8 mouse cellular contexts compared by ENCODE assay signal in genomic region chr9:84110616-84111015, GRCm38 (mm10).
DNase-seq lines count a peak whose midpoint lies in the region; ATAC-seq and TF ChIP-seq lines count a peak whose summit lies in the region.

No protein-coding gene starts in this region.

- H3K4me2 ChIP-seq in heart, embryonic 15.5 days: peak overlapping the region; percentile 34
- H3K4me2 ChIP-seq in forebrain, embryonic 11.5 days (ENCODE audit: low read depth, low read length, severe bottlenecking): no peak overlapping the region
- H3K4me2 ChIP-seq in liver, postnatal 0 days (ENCODE audit: low read depth, low read length): no peak overlapping the region
- H3K4me2 ChIP-seq in liver, embryonic 11.5 days: no peak overlapping the region

- H3K27ac ChIP-seq in heart, embryonic 15.5 days: no peak overlapping the region
- no peak overlapping the region for H3K27ac ChIP-seq in forebrain, embryonic 11.5 days (ENCODE audit: low read depth, low read length)
- H3K27ac ChIP-seq in liver, postnatal 0 days (ENCODE audit: low read depth): no peak overlapping the region
- no peak overlapping the region for H3K27ac ChIP-seq in liver, embryonic 11.5 days (ENCODE audit: low read depth, low read length)

- no peaks in the 10 kb centered on the region for H3K9me3 ChIP-seq in heart, embryonic 15.5 days (replicated peaks)
- H3K9me3 ChIP-seq in forebrain, embryonic 11.5 days (ENCODE audit: control insufficient read depth, low read length): no peaks in the 10 kb centered on the region
- no peaks in the 10 kb centered on the region for H3K9me3 ChIP-seq in liver, postnatal 0 days (ENCODE audit: low read length)
- H3K9me3 ChIP-seq in liver, embryonic 11.5 days (ENCODE audit: control insufficient read depth, low read length): no peaks in the 10 kb centered on the region

- no peaks in the 10 kb centered on the region for H3K36me3 ChIP-seq in heart, embryonic 15.5 days
- H3K36me3 ChIP-seq in forebrain, embryonic 11.5 days (ENCODE audit: control insufficient read depth, insufficient read depth, low read length): no peaks in the 10 kb centered on the region
- no peaks in the 10 kb centered on the region for H3K36me3 ChIP-seq in liver, postnatal 0 days (replicated peaks; ENCODE audit: insufficient read depth, low read length)
- H3K36me3 ChIP-seq in liver, embryonic 11.5 days (ENCODE audit: control insufficient read depth, insufficient read depth, low read length): no peaks in the 10 kb centered on the region

- peaks cover 20% of the 10 kb centered on the region for H3K4me1 ChIP-seq in heart, embryonic 15.5 days (replicated peaks)
- H3K4me1 ChIP-seq in forebrain, embryonic 11.5 days (replicated peaks; ENCODE audit: control insufficient read depth, insufficient read depth, low read length): peaks cover 2% of the 10 kb centered on the region; the same call in 1 of the 2 replicates
- peaks cover 5% of the 10 kb centered on the region; the same call in 1 of the 2 replicates for H3K4me1 ChIP-seq in liver, postnatal 0 days (ENCODE audit: insufficient read depth)
- H3K4me1 ChIP-seq in liver, embryonic 11.5 days (replicated peaks; ENCODE audit: control insufficient read depth, insufficient read depth, low read length): peaks cover 27% of the 10 kb centered on the region

- no peak for ATAC-seq in heart, embryonic 15.5 days (replicated peaks; ENCODE audit: insufficient number of reproducible peaks, insufficient read depth, low FRiP score, low read depth)
- peak; percentile 39; the same call in 1 of the 2 replicates for ATAC-seq in forebrain, embryonic 11.5 days (replicated peaks; ENCODE audit: low FRiP score)
- no peak for ATAC-seq in liver, postnatal 0 days
- ATAC-seq in liver, embryonic 11.5 days (replicated peaks; ENCODE audit: low FRiP score): no peak

- 56% methylated on average over 11 of the region's 11 CpGs for WGBS in heart, embryonic 15.5 days
- WGBS in forebrain, embryonic 11.5 days: 49% methylated on average over 11 of the region's 11 CpGs
- WGBS in liver, postnatal 0 days (ENCODE audit: insufficient replicate concordance): 78% methylated on average over 11 of the region's 11 CpGs
- 71% methylated on average over 11 of the region's 11 CpGs for WGBS in liver, embryonic 11.5 days

- DNase-seq in heart, adult 8-10 months (ENCODE audit: low spot score): no peak
- peak; percentile 14 for DNase-seq in embryo, embryonic 10 days (ENCODE audit: low spot score)
- no peak for DNase-seq in forebrain, embryonic 11.5 days (ENCODE audit: low spot score)
- DNase-seq in mesoderm, embryonic 11.5 days (ENCODE audit: low read depth, low spot score): peak; percentile 30
- DNase-seq in liver, postnatal 0 days: no peak
- no peak for DNase-seq in lung, postnatal 25 days (ENCODE audit: low spot score)
- DNase-seq in liver, embryonic 11.5 days (ENCODE audit: low spot score): no peak

- TF ChIP-seq EP300 in liver, postnatal 0 days (IDR thresholded peaks at IDR 0.05; ENCODE audit: low read depth): no peak

- H3K4me3 ChIP-seq in heart, embryonic 15.5 days: peak overlapping the region; percentile 7; the same call in 1 of the 2 replicates
- H3K4me3 ChIP-seq in forebrain, embryonic 11.5 days (ENCODE audit: low read depth, low read length): no peak overlapping the region
- H3K4me3 ChIP-seq in liver, postnatal 0 days (ENCODE audit: low read depth, low read length): no peak overlapping the region
- no peak overlapping the region for H3K4me3 ChIP-seq in liver, embryonic 11.5 days (ENCODE audit: low read depth, low read length)

- no peak overlapping the region for H3K9ac ChIP-seq in heart, embryonic 15.5 days
- no peak overlapping the region for H3K9ac ChIP-seq in forebrain, embryonic 11.5 days (ENCODE audit: low read length)
- no peak overlapping the region for H3K9ac ChIP-seq in liver, postnatal 0 days (replicated peaks)
- H3K9ac ChIP-seq in liver, embryonic 11.5 days (ENCODE audit: low read depth, low read length): no peak overlapping the region

- no peaks in the 10 kb centered on the region for H3K27me3 ChIP-seq in heart, embryonic 15.5 days
- no peaks in the 10 kb centered on the region for H3K27me3 ChIP-seq in forebrain, embryonic 11.5 days (ENCODE audit: control insufficient read depth, insufficient read depth, low read length)
- H3K27me3 ChIP-seq in liver, postnatal 0 days (ENCODE audit: insufficient read depth, low read length): no peaks in the 10 kb centered on the region
- no peaks in the 10 kb centered on the region for H3K27me3 ChIP-seq in liver, embryonic 11.5 days (replicated peaks; ENCODE audit: control insufficient read depth, insufficient read depth, low read length)

- TF ChIP-seq CTCF in liver, postnatal 0 days (IDR thresholded peaks at IDR 0.05; ENCODE audit: low read depth): no peak

Comparison
In these comparisons a context has a peak if more than half of its experiments do, and no peak if none do; other contexts are left out.
1. DNase-seq: peak in embryo, embryonic 10 days (single experiment) and mesoderm, embryonic 11.5 days (single experiment); none in heart, adult 8-10 months (single experiment), forebrain, embryonic 11.5 days (single experiment), liver, postnatal 0 days (single experiment), lung, postnatal 25 days (single experiment) and liver, embryonic 11.5 days (single experiment).